Mouse (Mus musculus) G1E (cell line): ENCODE measurements around the gene Cenps.

ENCODE experiments used
- CTCF ChIP-seq: IDR thresholded peaks from 2 replicates; pipeline ENCODE4 v1.5.1; 2012; ENCODE audit warnings: low read depth, low read length, inconsistent platforms, mixed read lengths
- GATA1 ChIP-seq: IDR thresholded peaks from 2 replicates; pipeline ENCODE4 v1.6.1; 2012; ENCODE audit warnings: borderline replicate concordance, low read length, inconsistent platforms, mixed read lengths

DNA sequence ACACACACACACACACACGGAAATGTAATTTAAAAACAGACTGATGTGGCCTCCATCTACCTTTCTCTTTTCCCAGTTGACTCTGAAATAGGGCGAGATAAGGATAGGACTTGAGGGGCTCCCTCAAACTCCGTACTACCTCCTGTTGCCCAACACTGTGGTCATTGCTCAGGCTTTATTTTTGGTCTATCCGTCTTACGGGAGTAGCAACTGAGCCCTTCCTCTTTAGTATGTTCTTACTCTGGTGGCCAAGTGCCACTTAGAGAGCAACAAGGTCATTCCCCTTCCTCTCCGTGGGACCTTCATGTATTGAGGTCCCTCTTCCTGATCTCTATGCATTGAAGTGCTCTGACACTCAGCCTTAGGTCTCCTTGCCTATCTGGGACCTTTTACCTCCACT is 36.2 kb upstream of the Cenps start:
- no peak for TF ChIP-seq CTCF
- no peak for TF ChIP-seq GATA1
